Mouse (Mus musculus) MEL (cell line): ENCODE data around the gene Gm21985. TPM values are rescaled to one million over a fixed set of nuclear protein-coding genes. Genes with fewer than 3 reads are reported as not detected.

Source experiments
- DNase-seq: peaks from one replicate; pipeline ENCODE4 v3.0.0; 2011; ENCODE audit warnings: low read depth, low spot score
- H3K27ac ChIP-seq: 2 replicates; pipeline ENCODE4 v1.5.1; 2012; ENCODE audit warnings: low read depth, mild to moderate bottlenecking, control low read depth, low read length, moderate library complexity; ENCODE audit not compliant: control insufficient read depth
- H3K27me3 ChIP-seq, 2 experiments: fragments of 150-350 bp in 1 of 2; sonication (generic) in 1 of 2; 2 replicates each; pipeline ENCODE4 v1.6.1; 2012; ENCODE audit warnings: low read length in 2 of 2, mild to moderate bottlenecking in 2 of 2, improper control_type of control experiment in 1 of 2, moderate library complexity in 1 of 2; ENCODE audit not compliant: insufficient read depth in 2 of 2, control insufficient read depth in 1 of 2
- H3K36me3 ChIP-seq, 2 experiments: 2 replicates each; pipeline ENCODE4 v1.6.1; 2012 to 2014; ENCODE audit warnings: low read length in 2 of 2, improper control_type of control experiment in 1 of 2, inconsistent platforms in 1 of 2, mild to moderate bottlenecking in 1 of 2; ENCODE audit not compliant: insufficient read depth in 2 of 2, control insufficient read depth in 1 of 2
- H3K4me1 ChIP-seq, 2 experiments: fragments of 150-350 bp in 1 of 2; sonication (generic) in 1 of 2; 2 replicates each; pipeline ENCODE4 v1.6.1; 2012; ENCODE audit warnings: low read length in 2 of 2, improper control_type of control experiment in 1 of 2, mild to moderate bottlenecking in 1 of 2; ENCODE audit not compliant: insufficient read depth in 2 of 2, control insufficient read depth in 1 of 2
- H3K4me3 ChIP-seq, 2 experiments: fragments of 150-350 bp in 1 of 2; sonication (generic) in 1 of 2; 2 replicates each; pipeline ENCODE4 v1.5.1; 2012; ENCODE audit warnings: low read depth in 2 of 2, low read length in 2 of 2, mild to moderate bottlenecking in 2 of 2, moderate library complexity in 2 of 2, control low read depth in 1 of 2, improper control_type of control experiment in 1 of 2; ENCODE audit not compliant: control insufficient read depth in 1 of 2, insufficient read depth in 1 of 2
- H3K79me2 ChIP-seq: 2 replicates; pipeline ENCODE4 v1.6.1; 2012; ENCODE audit warnings: mild to moderate bottlenecking, low read length, moderate library complexity; ENCODE audit not compliant: control insufficient read depth, poor library complexity, insufficient read depth
- H3K9ac ChIP-seq: 2 replicates; pipeline ENCODE4 v1.6.1; 2012; ENCODE audit warnings: low read depth, mild to moderate bottlenecking, control low read depth, low read length, moderate library complexity; ENCODE audit not compliant: control insufficient read depth, poor library complexity, severe bottlenecking
- H3K9me3 ChIP-seq: fragments of 150-350 bp; sonication (generic); replicated peaks from 2 replicates; pipeline ENCODE4 v1.6.1; 2012; ENCODE audit warnings: mild to moderate bottlenecking, low read length, improper control_type of control experiment, moderate library complexity; ENCODE audit not compliant: insufficient read depth
- BHLHE40 ChIP-seq: IDR thresholded peaks from 2 replicates; pipeline ENCODE4 v1.6.1; 2012; ENCODE audit warnings: low read depth, mild to moderate bottlenecking, inconsistent platforms, low read length, improper control_type of control experiment, borderline replicate concordance
- ELF1 ChIP-seq: IDR thresholded peaks from 2 replicates; pipeline ENCODE4 v1.6.1; 2014; ENCODE audit warnings: low read depth, mild to moderate bottlenecking, inconsistent platforms, low read length, improper control_type of control experiment, moderate library complexity
- EP300 ChIP-seq, 2 experiments: IDR thresholded peaks; 2 replicates each; pipeline ENCODE4 v1.6.1; 2011; ENCODE audit warnings: improper control_type of control experiment in 2 of 2, low read length in 2 of 2, low read depth in 1 of 2, mild to moderate bottlenecking in 1 of 2
- ETS1 ChIP-seq: IDR thresholded peaks from 2 replicates; pipeline ENCODE4 v1.6.1; 2012; ENCODE audit warnings: low read depth, mild to moderate bottlenecking, inconsistent platforms, low read length, improper control_type of control experiment, moderate library complexity
- GATA1 ChIP-seq: IDR thresholded peaks from 2 replicates; pipeline ENCODE4 v1.6.1; 2011; ENCODE audit warnings: low read depth, low read length, improper control_type of control experiment
- HCFC1 ChIP-seq: IDR thresholded peaks from 2 replicates; pipeline ENCODE4 v1.6.1; 2012; ENCODE audit warnings: low read depth, mild to moderate bottlenecking, inconsistent platforms, low read length, improper control_type of control experiment, moderate library complexity
- JUND ChIP-seq: IDR thresholded peaks from 2 replicates; pipeline ENCODE4 v1.6.1; 2011; ENCODE audit warnings: low read depth, mild to moderate bottlenecking, improper control_type of control experiment, low read length
- MAFK ChIP-seq: IDR thresholded peaks from 2 replicates; pipeline ENCODE4 v1.6.1; 2011; ENCODE audit warnings: low read depth, mild to moderate bottlenecking, low read length, improper control_type of control experiment, borderline replicate concordance
- MAX ChIP-seq: IDR thresholded peaks from 2 replicates; pipeline ENCODE4 v1.6.1; 2011; ENCODE audit warnings: low read length, improper control_type of control experiment
- MAZ ChIP-seq: IDR thresholded peaks from 2 replicates; pipeline ENCODE4 v1.6.1; 2012; ENCODE audit warnings: low read depth, mild to moderate bottlenecking, inconsistent platforms, low read length, improper control_type of control experiment
- MEF2A ChIP-seq: IDR thresholded peaks from 2 replicates; pipeline ENCODE4 v1.6.1; 2014; ENCODE audit warnings: low read depth, mild to moderate bottlenecking, inconsistent platforms, low read length, improper control_type of control experiment; ENCODE audit not compliant: poor library complexity, insufficient replicate concordance, severe bottlenecking; ENCODE audit errors: extremely low read depth
- MXI1 ChIP-seq: IDR thresholded peaks from 2 replicates; pipeline ENCODE4 v1.6.1; 2011; ENCODE audit warnings: mild to moderate bottlenecking, low read depth, low read length, improper control_type of control experiment
- MYC ChIP-seq: IDR thresholded peaks from 2 replicates; pipeline ENCODE4 v1.6.1; 2011; ENCODE audit warnings: low read depth, mild to moderate bottlenecking, low read length, improper control_type of control experiment, moderate library complexity
- NELFE ChIP-seq: IDR thresholded peaks from 2 replicates; pipeline ENCODE4 v1.6.1; 2011; ENCODE audit warnings: low read depth, low read length, improper control_type of control experiment
- NRF1 ChIP-seq: IDR thresholded peaks from 2 replicates; pipeline ENCODE4 v1.6.1; 2014; ENCODE audit warnings: low read depth, mild to moderate bottlenecking, inconsistent platforms, low read length, improper control_type of control experiment, moderate library complexity; ENCODE audit not compliant: poor library complexity, insufficient read depth, severe bottlenecking
- POLR2A ChIP-seq, 2 experiments: IDR thresholded peaks; 2 replicates each; pipeline ENCODE4 v1.6.1; 2011 to 2012; ENCODE audit warnings: low read length in 2 of 2, mild to moderate bottlenecking in 2 of 2, control low read depth in 1 of 2, improper control_type of control experiment in 1 of 2, low read depth in 1 of 2, moderate library complexity in 1 of 2; ENCODE audit not compliant: control insufficient read depth in 1 of 2, insufficient read depth in 1 of 2, poor library complexity in 1 of 2
- RAD21 ChIP-seq: IDR thresholded peaks from 2 replicates; pipeline ENCODE4 v1.6.1; 2011; ENCODE audit warnings: mild to moderate bottlenecking, low read depth, low read length, improper control_type of control experiment
- SIN3A ChIP-seq: IDR thresholded peaks from 2 replicates; pipeline ENCODE4 v1.6.1; 2012; ENCODE audit warnings: low read length, improper control_type of control experiment, inconsistent platforms
- SMC3 ChIP-seq: IDR thresholded peaks from 2 replicates; pipeline ENCODE4 v1.6.1; 2011; ENCODE audit warnings: low read depth, low read length, improper control_type of control experiment
- TBP ChIP-seq: IDR thresholded peaks from 2 replicates; pipeline ENCODE4 v1.8.0; 2011; ENCODE audit warnings: low read depth, low read length, improper control_type of control experiment
- ZC3H11A ChIP-seq: IDR thresholded peaks from 2 replicates; pipeline ENCODE4 v1.6.1; 2012; ENCODE audit warnings: low read depth, mild to moderate bottlenecking, inconsistent platforms, low read length, improper control_type of control experiment
- ZKSCAN1 ChIP-seq: IDR thresholded peaks from 2 replicates; pipeline ENCODE4 v1.6.1; 2012; ENCODE audit warnings: low read depth, mild to moderate bottlenecking, inconsistent platforms, low read length, improper control_type of control experiment, moderate library complexity
- ZMIZ1 ChIP-seq: IDR thresholded peaks from 2 replicates; pipeline ENCODE4 v1.6.1; 2012; ENCODE audit warnings: low read depth, mild to moderate bottlenecking, inconsistent platforms, low read length, improper control_type of control experiment, moderate library complexity
- ZNF384 ChIP-seq: IDR thresholded peaks from 2 replicates; pipeline ENCODE4 v1.6.1; 2012; ENCODE audit warnings: low read depth, mild to moderate bottlenecking, inconsistent platforms, low read length, improper control_type of control experiment
- polyA plus RNA-seq, 2 experiments: library from polyadenylated mRNA; stranded (reverse) in 1 of 2; unstranded in 1 of 2; fragments of >175 nt in 1 of 2; fragments of >200 nt in 1 of 2; gene quantifications; 2 replicates each; pipeline versions ENCODE4 v1.2.1 to v1.2.4; 2012; ENCODE audit warnings: low replicate concordance in 2 of 2, low read depth in 1 of 2; ENCODE audit not compliant: insufficient read length in 2 of 2, insufficient read depth in 1 of 2, missing spikeins in 1 of 2
- total RNA-seq: library from RNA; depleted of rRNA; stranded (reverse); fragments of 300-350 nt; gene quantifications from 2 replicates; pipeline ENCODE4 v1.2.3, GENCODE M21; 2012

The Gm21985 gene
- total and polyA plus RNA-seq, 3 experiments: 0.04 TPM; not detected in 2

GRCm38 (mm10) chr2:112308671-112309070 is 42.6 kb downstream of the Gm21985 start:
- Histone ChIP-seq H3K4me3 (peak overlapping the region; percentile 39 to 55), H3K9ac (peak overlapping the region; percentile 64), H3K4me1 (peaks cover 17% of the 10 kb centered on the region in 2 experiments), H3K27me3 (no peaks in the 10 kb centered on the region), H3K27ac (peak overlapping the region; percentile 58), H3K9me3 (no peaks in the 10 kb centered on the region), H3K36me3 (peaks cover 0 to 28% of the 10 kb centered on the region in 2 experiments; a peak in 3 of 4 replicates), H3K79me2 (no peaks in the 10 kb centered on the region)
- TF ChIP-seq SMC3: no peak
- no peak for TF ChIP-seq ZKSCAN1
- no peak for TF ChIP-seq MAX
- 0 out of 2 replicates have a peak, but pooled peaks have one; percentile 9 for TF ChIP-seq ZNF384
- TF ChIP-seq HCFC1: no peak
- DNase-seq: peak; percentile 64

DNA sequence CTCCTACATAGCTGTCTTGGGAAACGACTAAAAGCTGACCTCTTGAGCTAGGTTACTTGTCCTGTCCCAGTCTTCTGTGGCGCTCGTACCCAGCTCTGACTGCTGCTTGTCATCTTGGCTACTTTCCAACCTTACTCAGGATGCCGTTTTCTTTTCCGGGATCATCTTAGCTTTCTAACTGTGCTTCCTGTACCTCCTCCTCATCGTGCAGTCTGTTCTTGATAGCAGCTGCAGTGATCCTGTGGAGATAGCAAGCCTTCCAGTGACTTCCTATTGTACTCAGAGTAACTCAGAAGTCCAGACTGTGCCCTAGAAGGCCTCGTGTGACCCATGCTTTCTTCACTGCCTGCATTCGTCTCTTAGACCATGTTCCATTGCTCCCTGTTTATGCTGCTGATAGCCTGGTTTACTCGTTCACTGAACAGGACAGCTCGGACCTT is 43.1 kb downstream of the Gm21985 start:
- peak; percentile 90 for DNase-seq
- Histone ChIP-seq H3K4me3 (peak overlapping the region; percentile 39 to 55), H3K79me2 (no peaks in the 10 kb centered on the region), H3K36me3 (peaks cover 0 to 28% of the 10 kb centered on the region in 2 experiments; a peak in 3 of 4 replicates), H3K9me3 (no peaks in the 10 kb centered on the region), H3K27ac (peak overlapping the region; percentile 58), H3K27me3 (no peaks in the 10 kb centered on the region), H3K9ac (peak overlapping the region; percentile 64), H3K4me1 (peaks cover 17% of the 10 kb centered on the region in 2 experiments)
- TF ChIP-seq MXI1 (peak; percentile 33; the same call in 1 of the 2 replicates), TBP (0 out of 2 replicates have a peak, but pooled peaks have one; percentile 22), JUND (no peak), ELF1 (peak; percentile 60), NELFE (no peak), ZC3H11A (no peak), ZMIZ1 (no peak), MAX (peak; percentile 47; the same call in 1 of the 2 replicates), ETS1 (peak; percentile 55; the same call in 1 of the 2 replicates), POLR2A (IDR thresholded peaks at IDR 0.05; ENCODE audit: control insufficient read depth in 1 of 2, insufficient read depth in 1 of 2, low read depth in 1 of 2, low read length in 2 of 2, poor library complexity in 1 of 2) (peak in 1 of 2 experiments; percentile 49; a peak in 1 of 4 replicates), BHLHE40 (no peak), GATA1 (peak; percentile 72), NRF1 (no peak), HCFC1 (peak; percentile 33; the same call in 1 of the 2 replicates), RAD21 (no peak), MYC (0 out of 2 replicates have a peak, but pooled peaks have one; percentile 72), ZKSCAN1 (no peak), MAFK (no peak), MEF2A (no peak), EP300 (IDR thresholded peaks at IDR 0.05; ENCODE audit: low read depth in 1 of 2, low read length in 2 of 2) (peak in 1 of 2 experiments; percentile 82; a peak in 3 of 4 replicates), SIN3A (0 out of 2 replicates have a peak, but pooled peaks have one; percentile 53), MAZ (no peak)
